In genomic region chr8:35765499-35766193, GRCm38 (mm10) we compare ENCODE assay signal across 9 mouse cellular contexts. TPM values are rescaled to one million over a fixed set of nuclear protein-coding genes. Genes with fewer than 3 reads are reported as not detected.
A peak's percentile ranks its signal among the peaks of the same experiment; 100 is the strongest.
DNase-seq lines count a peak whose midpoint lies in the region; ATAC-seq and TF ChIP-seq lines count a peak whose summit lies in the region.
"Had no signal": no experiment of that assay in that cellular context is flagged by ENCODE, and none has a peak within 500 bp of the region (broad histone marks: within the 10 kb centered on the region; RNA-seq: fewer than 3 reads in every experiment).

Gm19410 (plus strand) TSS chr8:35765790.

- under 1% methylated on average over 35 of the region's 35 CpGs for WGBS in heart, embryonic 10.5 days
- under 1% methylated on average over 32 of the region's 35 CpGs for WGBS in forebrain, embryonic 11.5 days
- WGBS in intestine, postnatal 0 days, result under 1% methylated on average over 35 of the region's 35 CpGs
- WGBS in liver, embryonic 13.5 days (ENCODE audit: insufficient replicate concordance), result 1% methylated on average over 35 of the region's 35 CpGs

- H3K4me3 ChIP-seq in heart, embryonic 10.5 days, result peak within 1 kb of the TSS; percentile 65
- H3K4me3 ChIP-seq in forebrain, embryonic 11.5 days (ENCODE audit: low read depth, low read length), result peak within 1 kb of the TSS; percentile 37
- H3K4me3 ChIP-seq in intestine, postnatal 0 days (ENCODE audit: low read depth, low read length), result peak within 1 kb of the TSS; percentile 25
- peak within 1 kb of the TSS; percentile 31 for H3K4me3 ChIP-seq in liver, embryonic 13.5 days (replicated peaks)

- peak within 1 kb of the TSS; percentile 85 for H3K4me2 ChIP-seq in forebrain, embryonic 11.5 days (ENCODE audit: low read depth, low read length, severe bottlenecking)
- H3K4me2 ChIP-seq in intestine, postnatal 0 days (replicated peaks; ENCODE audit: low read depth), result peak within 1 kb of the TSS; percentile 60
- peak within 1 kb of the TSS; percentile 51 for H3K4me2 ChIP-seq in liver, embryonic 13.5 days

- intact Hi-C loops in heart, postnatal 25 days (cut with DNase I), result no loop called here

- no peaks in the 10 kb centered on the region for H3K36me3 ChIP-seq in heart, embryonic 10.5 days
- no peaks in the 10 kb centered on the region for H3K36me3 ChIP-seq in forebrain, embryonic 11.5 days (ENCODE audit: control insufficient read depth, insufficient read depth, low read length)
- no peaks in the 10 kb centered on the region for H3K36me3 ChIP-seq in intestine, postnatal 0 days (ENCODE audit: control insufficient read depth, insufficient read depth)
- no peaks in the 10 kb centered on the region for H3K36me3 ChIP-seq in liver, embryonic 13.5 days

- ATAC-seq in forebrain, embryonic 11.5 days (replicated peaks; ENCODE audit: low FRiP score), result peak; percentile 55; the same call in 1 of the 2 replicates
- ATAC-seq in intestine, postnatal 0 days, result 0 out of 2 replicates have a peak, but pooled peaks have one; percentile 25
- ATAC-seq in liver, embryonic 13.5 days (ENCODE audit: low read depth), result no peak
- ATAC-seq in inflammation-experienced regulatory T-cells, adult 6 months, result no peak

- TF ChIP-seq CTCF in intestine, postnatal 0 days (IDR thresholded peaks at IDR 0.05; ENCODE audit: low read depth), result no peak

- peaks cover 15% of the 10 kb centered on the region for H3K4me1 ChIP-seq in heart, embryonic 10.5 days
- H3K4me1 ChIP-seq in forebrain, embryonic 11.5 days (replicated peaks; ENCODE audit: control insufficient read depth, insufficient read depth, low read length), result peaks cover 10% of the 10 kb centered on the region; the same call in 1 of the 2 replicates
- H3K4me1 ChIP-seq in intestine, postnatal 0 days (replicated peaks; ENCODE audit: control insufficient read depth, insufficient read depth, low read length), result no peaks in the 10 kb centered on the region
- no peaks in the 10 kb centered on the region for H3K4me1 ChIP-seq in liver, embryonic 13.5 days (replicated peaks)

- no peak for DNase-seq in heart, embryonic 10.5 days (ENCODE audit: low spot score)
- DNase-seq in heart, postnatal 25 days (ENCODE audit: low spot score), result no peak
- peak; percentile 37 for DNase-seq in ZHBTc4 (ENCODE audit: low read depth, low spot score)
- DNase-seq in forebrain, embryonic 11.5 days (ENCODE audit: low spot score), result peak; percentile 55
- DNase-seq in liver, embryonic 13.5 days, result no peak
- peak; percentile 57 for DNase-seq in retina, postnatal 1 day

- H3K27ac ChIP-seq in heart, embryonic 10.5 days, result peak within 1 kb of the TSS; percentile 52; the same call in 1 of the 2 replicates
- no peak within 1 kb of the TSS for H3K27ac ChIP-seq in forebrain, embryonic 11.5 days (ENCODE audit: low read depth, low read length)
- H3K27ac ChIP-seq in intestine, postnatal 0 days (ENCODE audit: low read depth, low read length), result no peak within 1 kb of the TSS
- H3K27ac ChIP-seq in liver, embryonic 13.5 days, result no peak within 1 kb of the TSS

- peak within 1 kb of the TSS; percentile 52 for H3K9ac ChIP-seq in forebrain, embryonic 11.5 days (ENCODE audit: low read length)
- H3K9ac ChIP-seq in intestine, postnatal 0 days (ENCODE audit: low read depth, low read length), result no peak within 1 kb of the TSS
- H3K9ac ChIP-seq in liver, embryonic 13.5 days, result no peak within 1 kb of the TSS

- H3K27me3 ChIP-seq in heart, embryonic 10.5 days (ENCODE audit: insufficient read depth, poor library complexity, severe bottlenecking), result peaks cover 46% of the 10 kb centered on the region
- peaks cover 17% of the 10 kb centered on the region for H3K27me3 ChIP-seq in forebrain, embryonic 11.5 days (ENCODE audit: control insufficient read depth, insufficient read depth, low read length)
- peaks cover 22% of the 10 kb centered on the region for H3K27me3 ChIP-seq in intestine, postnatal 0 days (replicated peaks; ENCODE audit: control insufficient read depth, insufficient read depth, low read length)
- peaks cover 24% of the 10 kb centered on the region for H3K27me3 ChIP-seq in liver, embryonic 13.5 days

- no peaks in the 10 kb centered on the region for H3K9me3 ChIP-seq in heart, embryonic 10.5 days
- H3K9me3 ChIP-seq in forebrain, embryonic 11.5 days (ENCODE audit: control insufficient read depth, low read length), result no peaks in the 10 kb centered on the region
- no peaks in the 10 kb centered on the region for H3K9me3 ChIP-seq in intestine, postnatal 0 days (ENCODE audit: control insufficient read depth)
- H3K9me3 ChIP-seq in liver, embryonic 13.5 days (replicated peaks), result no peaks in the 10 kb centered on the region

RNA-seq across cellular contexts. Expression of gene Gm19410, which starts in this region (rescaled TPM):
- polyA plus RNA-seq in heart, embryonic 10.5 days (2016; fragmentation: Nextera tagmentation; extraction: Ambion mirVana), result 0.05 and 0.09 TPM in 2 replicates
- total RNA-seq in heart, postnatal 25 days (2021), result under 1 TPM; 0.62 to 0.70 TPM
- not detected in 2 replicates for polyA plus RNA-seq in forebrain, embryonic 11.5 days (2014; fragmentation: Nextera tagmentation; extraction: Ambion mirVana)
- not detected in 2 replicates for polyA plus RNA-seq in intestine, postnatal 0 days (2015; fragmentation: Nextera tagmentation; extraction: Ambion mirVana)
- 0.05 TPM in 2 replicates for polyA plus RNA-seq in liver, embryonic 13.5 days (2015; fragmentation: Nextera tagmentation; extraction: Ambion mirVana)
- polyA plus RNA-seq in inflammation-experienced regulatory T-cells, adult 6 months (2017; shearing (Covaris generic)), result not detected
- total RNA-seq: MEL had no signal

Comparison
In these comparisons a context has a peak if more than half of its experiments do, and no peak if none do; other contexts are left out.
1. Peak in DNase-seq, ATAC-seq, H3K4me3 ChIP-seq, H3K9ac ChIP-seq and H3K4me2 ChIP-seq in forebrain, embryonic 11.5 days; RNA of the gene not detected or under 1 TPM.
2. Peak in ATAC-seq, H3K4me3 ChIP-seq and H3K4me2 ChIP-seq in intestine, postnatal 0 days; RNA of the gene not detected or under 1 TPM.
3. DNase-seq: peak in ZHBTc4 (single experiment) and retina, postnatal 1 day (single experiment); none in heart, embryonic 10.5 days (single experiment), heart, postnatal 25 days (single experiment) and liver, embryonic 13.5 days (single experiment).
4. Peak in every context shown above with its lines, with median percentiles within 50 percentile points of each other: H3K4me3 ChIP-seq and H3K4me2 ChIP-seq.